Mouse (Mus musculus): ENCODE results near the gene Spint1.

Gene Spint1

DNA sequence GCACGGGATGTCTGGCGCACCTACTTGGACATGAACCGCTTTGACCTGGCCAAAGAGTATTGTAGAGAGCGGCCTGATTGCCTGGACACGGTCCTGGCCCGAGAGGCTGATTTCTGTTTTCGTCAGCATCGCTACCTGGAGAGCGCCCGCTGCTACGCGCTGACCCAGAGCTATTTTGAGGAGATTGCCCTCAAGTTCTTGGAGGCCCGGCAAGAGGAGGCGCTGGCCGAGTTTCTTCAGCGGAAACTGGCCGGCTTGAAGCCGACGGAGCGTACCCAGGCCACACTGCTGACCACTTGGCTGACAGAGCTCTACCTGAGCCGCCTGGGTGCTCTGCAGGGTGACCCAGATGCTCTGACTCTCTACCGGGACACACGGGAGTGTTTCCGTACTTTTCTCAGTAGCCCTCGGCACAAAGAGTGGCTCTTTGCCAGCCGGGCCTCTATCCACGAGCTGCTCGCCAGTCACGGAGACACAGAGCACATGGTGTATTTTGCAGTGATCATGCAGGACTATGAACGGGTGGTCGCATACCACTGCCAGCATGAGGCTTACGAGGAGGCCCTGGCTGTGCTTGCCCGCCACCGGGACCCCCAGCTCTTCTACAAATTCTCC is 56.7 kb downstream of the Spint1 start:
- DNase-seq (ENCODE audit: low read depth), result no peak

DNA sequence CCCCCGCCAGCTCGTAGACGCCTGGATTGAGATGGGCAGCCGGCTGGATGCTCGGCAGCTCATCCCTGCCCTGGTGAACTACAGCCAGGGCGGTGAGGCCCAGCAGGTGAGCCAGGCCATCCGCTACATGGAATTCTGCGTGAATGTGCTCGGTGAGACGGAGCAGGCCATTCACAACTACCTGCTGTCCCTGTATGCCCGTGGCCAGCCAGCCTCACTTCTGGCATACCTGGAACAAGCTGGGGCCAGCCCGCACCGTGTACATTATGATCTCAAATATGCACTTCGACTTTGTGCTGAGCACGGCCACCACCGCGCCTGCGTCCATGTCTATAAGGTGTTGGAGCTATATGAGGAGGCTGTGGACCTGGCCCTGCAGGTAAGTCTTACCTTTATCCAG is 57.2 kb downstream of the Spint1 start:
- no peak for DNase-seq (ENCODE audit: low read depth)

DNA sequence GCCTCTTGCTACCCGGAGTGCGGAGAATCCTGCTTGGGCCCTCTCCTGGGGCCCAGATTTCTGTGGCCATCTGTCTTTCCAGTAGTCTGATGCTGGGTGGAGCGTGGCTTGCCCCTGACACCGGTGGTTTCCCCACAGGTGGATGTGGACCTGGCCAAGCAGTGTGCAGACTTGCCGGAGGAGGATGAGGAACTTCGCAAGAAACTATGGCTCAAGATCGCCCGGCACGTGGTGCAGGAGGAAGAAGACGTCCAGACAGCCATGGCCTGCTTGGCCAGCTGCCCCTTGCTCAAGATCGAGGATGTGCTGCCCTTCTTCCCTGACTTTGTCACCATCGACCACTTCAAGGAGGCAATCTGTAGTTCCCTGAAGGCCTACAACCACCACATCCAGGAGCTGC is 59.6 kb downstream of the Spint1 start:
- no peak for DNase-seq (ENCODE audit: low read depth)

DNA sequence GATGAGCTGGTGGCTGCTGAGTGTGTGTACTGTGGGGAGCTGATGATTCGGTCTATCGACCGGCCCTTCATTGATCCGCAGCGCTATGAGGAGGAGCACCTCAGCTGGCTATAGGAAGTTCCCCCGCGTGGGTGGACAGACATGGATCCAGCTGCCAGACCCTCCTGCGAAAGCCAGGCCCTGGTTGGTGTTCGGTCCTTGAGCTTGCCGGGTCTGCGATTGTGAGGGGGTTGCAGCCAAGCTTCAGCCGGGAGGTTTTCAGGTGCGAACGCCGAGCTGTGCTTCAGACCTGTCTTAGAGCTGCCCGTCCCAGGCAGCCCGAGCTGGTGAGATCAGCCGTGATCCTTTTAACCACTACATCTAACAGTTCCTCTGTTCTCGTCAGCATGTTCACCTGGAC is 60.3 kb downstream of the Spint1 start:
- DNase-seq (ENCODE audit: low read depth), result no peak

DNA sequence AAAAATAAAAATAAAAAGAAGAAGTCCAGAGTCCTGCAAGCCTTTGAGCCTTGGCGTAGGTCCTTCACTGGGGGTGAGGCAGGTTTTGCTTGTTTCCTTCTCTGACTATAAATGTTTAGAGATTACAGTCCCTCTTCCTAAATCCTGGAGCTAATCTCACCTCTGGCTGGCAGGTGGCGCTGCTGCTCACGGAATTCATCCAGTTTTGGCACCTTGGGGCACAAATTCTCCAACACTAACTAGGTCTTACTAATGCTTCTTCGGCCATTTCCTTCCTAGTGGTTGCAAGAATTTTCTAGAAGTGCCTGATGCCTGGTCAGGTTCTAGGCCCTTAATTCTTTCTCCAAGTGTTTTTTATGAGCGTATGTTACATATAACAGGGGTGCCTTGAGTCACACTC is 61.2 kb downstream of the Spint1 start:
- peak; percentile 82 for DNase-seq (ENCODE audit: low read depth)

DNA sequence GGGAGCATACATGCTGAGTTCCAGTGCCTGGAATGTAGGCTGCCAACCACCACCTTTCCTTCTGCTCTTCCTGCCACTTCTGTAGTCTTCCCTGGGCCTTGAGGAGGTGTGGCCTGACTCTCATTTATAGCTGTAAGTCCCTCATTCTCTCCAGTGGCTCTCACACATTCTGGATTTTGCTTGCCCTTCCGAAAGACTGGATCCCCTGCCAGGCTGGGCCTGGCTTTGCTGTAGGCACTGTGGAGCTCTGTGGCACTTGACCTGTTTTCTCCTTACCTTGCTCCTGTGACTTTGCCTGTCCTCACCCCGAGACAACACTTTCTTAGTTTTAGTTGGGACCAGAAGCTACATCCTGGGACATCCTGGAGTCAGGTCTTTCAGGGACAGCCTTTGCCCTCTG is 61.7 kb downstream of the Spint1 start:
- no peak for DNase-seq (ENCODE audit: low read depth)

All from NIH3T3 (cell line).